Mouse (Mus musculus): Measurements from ENCODE around the gene Phf7.

- TF ChIP-seq POLR2A (IDR thresholded peaks at IDR 0.05; ENCODE audit: borderline replicate concordance, extremely low read depth, insufficient read depth, insufficient read length, poor library complexity, severe bottlenecking), result no peak
- no peak for TF ChIP-seq CTCF (IDR thresholded peaks at IDR 0.05; ENCODE audit: borderline replicate concordance, extremely low read depth, insufficient read depth, insufficient read length)
Observed at GRCm38 (mm10) chr14:31193791-31194190, 57.3 kb downstream of the Phf7 start.

All from brain, embryonic 14.5 days (tissue).